Mouse (Mus musculus) brain, embryonic 14.5 days (tissue): Measurements from ENCODE around the gene Smarcd2.

Experiments
- CTCF ChIP-seq: fragments of 200-500 bp; IDR thresholded peaks from 2 replicates; pipeline ENCODE4 v1.5.1; 2012; ENCODE audit warnings: inconsistent platforms, mild to moderate bottlenecking, moderate library complexity, borderline replicate concordance; ENCODE audit not compliant: insufficient read depth, insufficient read length; ENCODE audit errors: extremely low read depth
- POLR2A ChIP-seq: fragments of 200-500 bp; IDR thresholded peaks from 2 replicates; pipeline ENCODE4 v1.6.1; 2012; ENCODE audit warnings: mild to moderate bottlenecking, inconsistent platforms, borderline replicate concordance; ENCODE audit not compliant: poor library complexity, insufficient read depth, insufficient read length, severe bottlenecking; ENCODE audit errors: extremely low read depth

- TF ChIP-seq CTCF = peak; percentile 79
- TF ChIP-seq POLR2A = no peak
Measured at GRCm38 (mm10) chr11:106276454-106276853, 3.7 kb upstream of the Smarcd2 start, which contains the start of gene Tcam1.
